Mouse (Mus musculus): ENCODE data around the gene Tmem178b. TPM values are rescaled to one million over a fixed set of nuclear protein-coding genes. Genes with fewer than 3 reads are reported as not detected.
A peak's percentile ranks its signal among the peaks of the same experiment; 100 is the strongest.

Tmem178b gene
- polyA plus RNA-seq, 1 experiment from 2014 or later: 0.80 TPM

- no peak overlapping the region for H3K27ac ChIP-seq (replicated peaks)
- no peak overlapping the region for H3K4me3 ChIP-seq (replicated peaks)
- H3K4me1 ChIP-seq: no peaks in the 10 kb centered on the region
- WGBS: 51% methylated on average over 2 of the region's 2 CpGs
- H3K9ac ChIP-seq: no peak overlapping the region
- ATAC-seq (ENCODE audit: insufficient number of reproducible peaks, low FRiP score, low TSS enrichment, low read depth): no peak
- H3K9me3 ChIP-seq (replicated peaks): no peaks in the 10 kb centered on the region
- H3K4me2 ChIP-seq (replicated peaks): no peak overlapping the region
- H3K36me3 ChIP-seq: no peaks in the 10 kb centered on the region
- no peaks in the 10 kb centered on the region for H3K27me3 ChIP-seq
These were observed 329.5 kb downstream of the Tmem178b start for GRCm38 (mm10) chr6:40202602-40203001.

- no peak overlapping the region for H3K4me2 ChIP-seq (replicated peaks)
- H3K4me1 ChIP-seq: no peaks in the 10 kb centered on the region
- no peak overlapping the region for H3K4me3 ChIP-seq (replicated peaks)
- no peak overlapping the region for H3K27ac ChIP-seq (replicated peaks)
- no peak overlapping the region for H3K9ac ChIP-seq
- no peaks in the 10 kb centered on the region for H3K27me3 ChIP-seq
- no peak for ATAC-seq (ENCODE audit: insufficient number of reproducible peaks, low FRiP score, low TSS enrichment, low read depth)
- H3K36me3 ChIP-seq: no peaks in the 10 kb centered on the region
- 71% methylated on average over 2 of the region's 2 CpGs for WGBS
- no peaks in the 10 kb centered on the region for H3K9me3 ChIP-seq (replicated peaks)
These were observed 332.3 kb downstream of the Tmem178b start for GRCm38 (mm10) chr6:40205380-40205779.

- no peak overlapping the region for H3K4me2 ChIP-seq (replicated peaks)
- no peaks in the 10 kb centered on the region for H3K9me3 ChIP-seq (replicated peaks)
- no peak overlapping the region for H3K4me3 ChIP-seq (replicated peaks)
- no peak overlapping the region for H3K27ac ChIP-seq (replicated peaks)
- H3K4me1 ChIP-seq: no peaks in the 10 kb centered on the region
- no peaks in the 10 kb centered on the region for H3K36me3 ChIP-seq
- WGBS: 74% methylated on average over 3 of the region's 3 CpGs
- H3K9ac ChIP-seq: no peak overlapping the region
- ATAC-seq (ENCODE audit: insufficient number of reproducible peaks, low FRiP score, low TSS enrichment, low read depth): no peak
- H3K27me3 ChIP-seq: no peaks in the 10 kb centered on the region
These were observed 334.9 kb downstream of the Tmem178b start for GRCm38 (mm10) chr6:40208014-40208413.

- Histone ChIP-seq H3K27ac (replicated peaks) (no peak overlapping the region), H3K4me1 (no peaks in the 10 kb centered on the region), H3K27me3 (no peaks in the 10 kb centered on the region), H3K9me3 (replicated peaks) (no peaks in the 10 kb centered on the region), H3K4me3 (replicated peaks) (no peak overlapping the region), H3K36me3 (no peaks in the 10 kb centered on the region), H3K4me2 (replicated peaks) (no peak overlapping the region), H3K9ac (no peak overlapping the region)
- no peak for ATAC-seq (ENCODE audit: insufficient number of reproducible peaks, low FRiP score, low TSS enrichment, low read depth)
- 61% methylated on average over 2 of the region's 2 CpGs for WGBS
These were observed 336.1 kb downstream of the Tmem178b start for GRCm38 (mm10) chr6:40209172-40209571.

- Histone ChIP-seq H3K4me1 (no peaks in the 10 kb centered on the region), H3K9me3 (replicated peaks) (no peaks in the 10 kb centered on the region), H3K36me3 (no peaks in the 10 kb centered on the region), H3K4me3 (replicated peaks) (no peak overlapping the region), H3K27me3 (no peaks in the 10 kb centered on the region), H3K9ac (no peak overlapping the region), H3K27ac (replicated peaks) (no peak overlapping the region), H3K4me2 (replicated peaks) (no peak overlapping the region)
- WGBS: 93% methylated on average over 12 of the region's 12 CpGs
- ATAC-seq (ENCODE audit: insufficient number of reproducible peaks, low FRiP score, low TSS enrichment, low read depth): 0 out of 2 replicates have a peak, but pooled peaks have one; percentile 7
These were observed 344.1 kb downstream of the Tmem178b start for GRCm38 (mm10) chr6:40217154-40217553.

- no peaks in the 10 kb centered on the region for H3K27me3 ChIP-seq
- no peak overlapping the region for H3K4me3 ChIP-seq (replicated peaks)
- no peaks in the 10 kb centered on the region for H3K36me3 ChIP-seq
- no peak overlapping the region for H3K4me2 ChIP-seq (replicated peaks)
- H3K9me3 ChIP-seq (replicated peaks): no peaks in the 10 kb centered on the region
- no peaks in the 10 kb centered on the region for H3K4me1 ChIP-seq
- no peak for ATAC-seq (ENCODE audit: insufficient number of reproducible peaks, low FRiP score, low TSS enrichment, low read depth)
- no peak overlapping the region for H3K27ac ChIP-seq (replicated peaks)
- no peak overlapping the region for H3K9ac ChIP-seq
- 81% methylated on average over 3 of the region's 3 CpGs for WGBS
These were observed 344.6 kb downstream of the Tmem178b start for GRCm38 (mm10) chr6:40217651-40218050.

- Histone ChIP-seq H3K9me3 (replicated peaks) (no peaks in the 10 kb centered on the region), H3K36me3 (no peaks in the 10 kb centered on the region), H3K4me3 (replicated peaks) (no peak overlapping the region), H3K27me3 (no peaks in the 10 kb centered on the region), H3K27ac (replicated peaks) (no peak overlapping the region), H3K9ac (no peak overlapping the region), H3K4me2 (replicated peaks) (no peak overlapping the region), H3K4me1 (no peaks in the 10 kb centered on the region)
- ATAC-seq (ENCODE audit: insufficient number of reproducible peaks, low FRiP score, low TSS enrichment, low read depth): no peak
These were observed 347.6 kb downstream of the Tmem178b start for GRCm38 (mm10) chr6:40220634-40221120.

- no peak for ATAC-seq (ENCODE audit: insufficient number of reproducible peaks, low FRiP score, low TSS enrichment, low read depth)
- H3K4me3 ChIP-seq (replicated peaks): no peak overlapping the region
- WGBS: 63% methylated on average over 11 of the region's 11 CpGs
- H3K4me2 ChIP-seq (replicated peaks): no peak overlapping the region
- H3K9ac ChIP-seq: no peak overlapping the region
- no peak overlapping the region for H3K27ac ChIP-seq (replicated peaks)
- no peaks in the 10 kb centered on the region for H3K36me3 ChIP-seq
- no peaks in the 10 kb centered on the region for H3K27me3 ChIP-seq
- H3K4me1 ChIP-seq: no peaks in the 10 kb centered on the region
- H3K9me3 ChIP-seq (replicated peaks): no peaks in the 10 kb centered on the region
These were observed 352.7 kb downstream of the Tmem178b start for GRCm38 (mm10) chr6:40225585-40226280.

- Histone ChIP-seq H3K4me3 (replicated peaks) (no peak overlapping the region), H3K4me1 (no peaks in the 10 kb centered on the region), H3K27ac (replicated peaks) (no peak overlapping the region), H3K27me3 (no peaks in the 10 kb centered on the region), H3K9me3 (replicated peaks) (no peaks in the 10 kb centered on the region), H3K4me2 (replicated peaks) (no peak overlapping the region), H3K36me3 (no peaks in the 10 kb centered on the region), H3K9ac (no peak overlapping the region)
- no peak for ATAC-seq (ENCODE audit: insufficient number of reproducible peaks, low FRiP score, low TSS enrichment, low read depth)
- 82% methylated on average over 2 of the region's 2 CpGs for WGBS
These were observed 355.9 kb downstream of the Tmem178b start for GRCm38 (mm10) chr6:40228981-40229380.

GRCm38 (mm10) chr6:40229985-40230384 is 356.9 kb downstream of the Tmem178b start:
- Histone ChIP-seq H3K36me3 (no peaks in the 10 kb centered on the region), H3K27me3 (no peaks in the 10 kb centered on the region)
- WGBS: 91% methylated on average over 9 of the region's 9 CpGs

GRCm38 (mm10) chr6:40234066-40234465 is 361.0 kb downstream of the Tmem178b start:
- H3K27me3 ChIP-seq: no peaks in the 10 kb centered on the region
- H3K36me3 ChIP-seq: no peaks in the 10 kb centered on the region
- H3K4me3 ChIP-seq (replicated peaks): no peak overlapping the region
- no peak overlapping the region for H3K9ac ChIP-seq
- H3K27ac ChIP-seq (replicated peaks): no peak overlapping the region
- H3K4me1 ChIP-seq: no peaks in the 10 kb centered on the region
- H3K4me2 ChIP-seq (replicated peaks): no peak overlapping the region
- ATAC-seq (ENCODE audit: insufficient number of reproducible peaks, low FRiP score, low TSS enrichment, low read depth): no peak
- H3K9me3 ChIP-seq (replicated peaks): no peaks in the 10 kb centered on the region
- WGBS: 47% methylated on average over 5 of the region's 5 CpGs

More at GRCm38 (mm10) chr6:40229985-40230384, 356.9 kb downstream of the Tmem178b start:
- H3K4me3 ChIP-seq (replicated peaks): no peak overlapping the region
- no peak overlapping the region for H3K27ac ChIP-seq (replicated peaks)
- no peaks in the 10 kb centered on the region for H3K4me1 ChIP-seq
- no peaks in the 10 kb centered on the region for H3K9me3 ChIP-seq (replicated peaks)
- ATAC-seq (ENCODE audit: insufficient number of reproducible peaks, low FRiP score, low TSS enrichment, low read depth): no peak
- no peak overlapping the region for H3K9ac ChIP-seq
- no peak overlapping the region for H3K4me2 ChIP-seq (replicated peaks)
